Mouse (Mus musculus) T-cell, adult 2 months (primary cell): ENCODE measurements around the gene Csf3r.

ENCODE experiments used
- DNase-seq: peaks from one replicate; pipeline ENCODE4 v3.0.0; 2022; ENCODE audit warnings: low spot score

The Csf3r gene

GRCm38 (mm10) chr4:126057207-126058133 is 33.1 kb downstream of the Csf3r start:
- DNase-seq = no peak

- peak; percentile 91 for DNase-seq
These were observed 34.0 kb downstream of the Csf3r start, which contains the start of gene Oscp1 for GRCm38 (mm10) chr4:126058134-126058996. Gene Oscp1 (plus strand): TSS chr4:126058565.

- no peak for DNase-seq
These were observed 34.6 kb downstream of the Csf3r start for GRCm38 (mm10) chr4:126058997-126059362.

- peak; percentile 4 for DNase-seq
These were observed 38.5 kb downstream of the Csf3r start for GRCm38 (mm10) chr4:126062856-126063255.

GRCm38 (mm10) chr4:126065241-126065640 is 40.9 kb downstream of the Csf3r start:
- no peak for DNase-seq

- no peak for DNase-seq
These were observed 43.2 kb downstream of the Csf3r start for GRCm38 (mm10) chr4:126067401-126068077.

GRCm38 (mm10) chr4:126068842-126069241 is 44.5 kb downstream of the Csf3r start:
- DNase-seq = no peak

- DNase-seq = no peak
These were observed 53.5 kb downstream of the Csf3r start for GRCm38 (mm10) chr4:126077833-126078232.

- no peak for DNase-seq
These were observed 54.9 kb downstream of the Csf3r start for GRCm38 (mm10) chr4:126079266-126079665.

- no peak for DNase-seq
These were observed 57.3 kb downstream of the Csf3r start for GRCm38 (mm10) chr4:126081601-126082000.

- no peak for DNase-seq
These were observed 58.7 kb downstream of the Csf3r start for GRCm38 (mm10) chr4:126083021-126083420.

- DNase-seq = no peak
These were observed 60.0 kb downstream of the Csf3r start for GRCm38 (mm10) chr4:126084382-126084781.

GRCm38 (mm10) chr4:126085996-126086576 is 61.7 kb downstream of the Csf3r start:
- peak; percentile 79 for DNase-seq

- DNase-seq = peak; percentile 54
These were observed 65.9 kb downstream of the Csf3r start for GRCm38 (mm10) chr4:126090101-126090847.

- no peak for DNase-seq
These were observed 66.4 kb downstream of the Csf3r start for GRCm38 (mm10) chr4:126090848-126091124.

GRCm38 (mm10) chr4:126091873-126092272 is 67.5 kb downstream of the Csf3r start:
- DNase-seq = no peak
